Mouse (Mus musculus): Measurements from ENCODE around the gene Six5. TPM values are rescaled to one million over a fixed set of nuclear protein-coding genes. Genes with fewer than 3 reads are reported as not detected.
"Not testable (repeated sequence)": the region's sequence is repeated elsewhere in the genome, so short reads cannot be mapped to it uniquely, and the experiment has no call there.

Six5 gene
- polyA plus RNA-seq, 1 experiment from 2014 or later, result 0.24 TPM

DNA sequence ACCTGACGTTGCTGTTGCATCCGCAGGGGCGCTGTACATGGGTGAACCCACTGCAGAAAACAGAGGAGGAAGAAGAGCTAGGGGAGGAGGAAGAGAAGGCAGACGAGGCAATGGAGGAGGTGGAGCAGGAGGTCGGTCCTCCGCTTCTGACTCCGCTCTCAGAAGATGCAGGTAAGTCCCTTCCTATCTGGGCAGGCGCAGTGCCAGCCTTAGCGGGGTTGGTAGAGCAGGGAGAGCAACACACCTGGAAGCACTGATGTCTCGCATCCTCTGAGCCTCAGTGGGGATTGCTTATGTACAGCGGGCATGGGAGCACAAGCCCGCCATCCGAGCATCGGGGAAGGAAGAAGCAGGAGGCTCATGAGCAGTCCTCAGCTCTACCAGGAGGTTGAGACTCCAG, 27.3 kb upstream of the Six5 start:
- Histone ChIP-seq H3K36me3 (ENCODE audit: inconsistent target) (no peaks in the 10 kb centered on the region), H3K4me3 (ENCODE audit: inconsistent target) (no peak overlapping the region), H3K27ac (no peak overlapping the region), H3K79me2 (ENCODE audit: inconsistent target) (no peaks in the 10 kb centered on the region)
- 38% methylated on average over 14 of the region's 14 CpGs for WGBS (ENCODE audit: missing documents)

DNA sequence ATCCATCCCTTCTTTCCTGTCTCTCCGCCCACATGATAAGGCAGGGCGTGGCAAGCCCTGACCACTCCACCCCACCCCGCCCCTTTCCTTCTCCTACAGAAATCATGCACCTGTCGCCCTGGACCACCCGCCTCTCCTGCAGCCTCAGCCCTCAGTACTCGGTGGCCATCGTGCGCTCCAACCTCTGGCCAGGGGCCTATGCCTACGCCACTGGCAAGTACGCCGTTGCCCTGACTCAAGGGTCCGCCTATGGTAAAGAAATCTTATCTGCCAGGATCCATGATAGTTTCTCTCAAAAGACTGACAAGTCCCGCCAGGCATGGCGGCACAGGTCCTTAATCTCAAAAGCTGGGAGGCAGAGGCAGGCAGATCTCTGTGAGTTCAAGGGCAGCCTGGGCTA, 26.5 kb upstream of the Six5 start:
- Histone ChIP-seq H3K36me3 (ENCODE audit: inconsistent target) (no peaks in the 10 kb centered on the region), H3K79me2 (ENCODE audit: inconsistent target) (no peaks in the 10 kb centered on the region), H3K4me3 (ENCODE audit: inconsistent target) (no peak overlapping the region), H3K27ac (no peak overlapping the region)
- 65% methylated on average over 14 of the region's 14 CpGs for WGBS (ENCODE audit: missing documents)

DNA sequence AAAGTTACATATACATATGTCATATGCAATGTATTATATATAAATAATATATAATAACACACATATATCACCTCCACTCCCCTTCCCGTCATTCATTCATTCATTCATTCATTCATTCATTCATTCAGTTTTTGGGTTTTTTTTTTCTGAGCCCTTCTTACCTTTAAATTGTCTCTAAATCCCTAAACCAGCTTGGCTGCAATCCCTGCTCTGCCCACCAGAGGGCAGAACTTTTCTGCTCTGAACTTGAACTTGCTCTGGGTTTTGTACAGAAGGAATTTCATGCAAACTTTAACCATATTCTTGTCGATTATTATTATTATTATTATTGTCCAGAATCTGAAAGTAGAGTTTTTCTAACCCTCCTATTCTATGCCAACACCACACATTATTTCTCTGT, 25.7 kb upstream of the Six5 start:
- H3K79me2 ChIP-seq (ENCODE audit: inconsistent target), result no peaks in the 10 kb centered on the region
- H3K4me3 ChIP-seq (ENCODE audit: inconsistent target), result no peak overlapping the region
- WGBS (ENCODE audit: missing documents), result 0% methylated on average over 2 of the region's 2 CpGs
- H3K27ac ChIP-seq, result no peak overlapping the region
- no peaks in the 10 kb centered on the region for H3K36me3 ChIP-seq (ENCODE audit: inconsistent target)

DNA sequence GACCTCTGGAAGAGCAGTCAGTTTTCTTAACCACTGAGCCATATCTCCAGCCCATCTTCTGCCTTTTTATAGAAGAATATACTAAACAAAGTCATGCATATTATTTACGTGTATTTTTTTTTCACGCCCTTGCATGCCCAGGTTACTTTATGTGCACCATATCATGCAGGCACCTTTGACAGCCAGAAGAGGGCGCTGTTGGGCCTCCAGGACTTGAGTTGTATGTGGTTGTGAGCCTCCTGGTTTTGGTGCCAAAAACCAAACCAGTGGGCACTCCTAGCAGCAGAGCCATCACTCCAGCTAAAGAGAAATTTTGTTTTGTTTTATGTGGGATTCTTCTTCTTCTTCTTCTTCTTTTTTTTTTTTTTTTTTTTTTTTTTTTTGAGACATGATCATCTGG, 24.9 kb upstream of the Six5 start:
- no peaks in the 10 kb centered on the region for H3K79me2 ChIP-seq (ENCODE audit: inconsistent target)
- H3K27ac ChIP-seq, result no peak overlapping the region
- WGBS (ENCODE audit: missing documents), result 52% methylated on average over 3 of the region's 3 CpGs
- no peak overlapping the region for H3K4me3 ChIP-seq (ENCODE audit: inconsistent target)
- H3K36me3 ChIP-seq (ENCODE audit: inconsistent target), result no peaks in the 10 kb centered on the region

DNA sequence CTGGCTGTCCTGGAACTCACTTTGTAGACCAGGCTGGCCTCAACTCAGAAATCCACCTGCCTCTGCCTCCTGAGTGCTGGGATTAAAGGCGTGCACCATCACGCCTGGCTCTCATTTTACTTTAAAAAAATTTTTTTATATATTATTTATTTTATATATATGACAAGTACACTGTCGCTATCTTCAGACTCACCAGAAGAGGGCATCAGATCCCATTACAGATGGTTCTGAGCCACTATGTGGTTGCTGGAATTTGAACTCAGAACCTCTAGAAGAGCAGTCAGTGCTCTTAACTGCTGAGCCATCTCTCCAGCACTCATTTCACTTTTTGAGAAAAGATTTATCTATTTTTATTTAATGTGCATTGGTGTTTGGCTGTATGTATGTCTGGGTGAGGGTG, 23.4 kb upstream of the Six5 start:
- WGBS (ENCODE audit: missing documents), result 50% methylated on average over 1 of the region's 3 CpGs
- not testable (repeated sequence) for H3K4me3 ChIP-seq (ENCODE audit: inconsistent target); H3K27ac ChIP-seq

DNA sequence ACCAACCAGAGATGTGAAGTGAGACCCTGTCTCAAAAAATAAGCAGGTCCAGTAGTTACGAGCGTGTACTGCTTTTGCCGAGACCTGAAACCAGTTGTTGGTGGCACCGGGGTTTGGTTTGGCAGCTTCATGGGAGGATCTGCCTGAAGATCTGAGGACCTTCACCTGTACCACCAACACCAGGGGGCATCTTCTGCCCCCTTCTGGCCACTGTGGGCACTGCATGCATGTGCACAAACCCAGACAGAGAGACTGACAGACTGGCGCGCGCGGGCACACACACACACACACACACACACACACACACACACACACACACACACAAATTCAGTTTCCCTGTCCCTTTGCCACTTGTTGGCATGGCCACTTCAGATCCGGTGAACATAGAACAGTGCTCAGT, 20.9 kb upstream of the Six5 start:
- Histone ChIP-seq H3K4me3 (ENCODE audit: inconsistent target) (no peak overlapping the region), H3K36me3 (ENCODE audit: inconsistent target) (no peaks in the 10 kb centered on the region), H3K79me2 (ENCODE audit: inconsistent target) (no peaks in the 10 kb centered on the region), H3K27ac (no peak overlapping the region)
- 84% methylated on average over 9 of the region's 9 CpGs for WGBS (ENCODE audit: missing documents)

More for the DNA sequence above, 23.4 kb upstream of the Six5 start:
- not testable (repeated sequence) for H3K79me2 ChIP-seq (ENCODE audit: inconsistent target); H3K36me3 ChIP-seq (ENCODE audit: inconsistent target)

DNA sequence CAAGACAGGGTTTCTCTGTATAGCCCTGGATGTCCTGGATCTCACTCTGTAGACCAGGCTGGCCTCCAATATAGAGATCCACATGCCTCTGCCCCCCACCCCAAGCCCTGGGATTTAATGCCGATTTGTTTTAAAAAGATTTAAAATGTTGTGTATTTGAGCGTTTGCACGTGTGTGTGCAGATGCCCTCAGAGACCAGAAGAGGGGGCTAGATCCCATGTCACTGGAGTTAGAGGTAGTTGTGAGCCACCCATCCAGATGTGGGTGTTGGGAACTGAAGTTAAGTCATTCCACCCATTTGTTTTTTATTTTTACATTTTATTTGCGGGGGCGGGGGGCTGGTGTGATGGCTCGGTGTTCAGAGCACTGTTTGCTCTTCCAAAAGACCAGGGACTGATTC, 19.9 kb upstream of the Six5 start:
- H3K27ac ChIP-seq, result no peak overlapping the region
- H3K79me2 ChIP-seq (ENCODE audit: inconsistent target), result no peaks in the 10 kb centered on the region
- H3K36me3 ChIP-seq (ENCODE audit: inconsistent target), result no peaks in the 10 kb centered on the region
- no peak overlapping the region for H3K4me3 ChIP-seq (ENCODE audit: inconsistent target)
- 100% methylated on average over 6 of the region's 6 CpGs for WGBS (ENCODE audit: missing documents)

DNA sequence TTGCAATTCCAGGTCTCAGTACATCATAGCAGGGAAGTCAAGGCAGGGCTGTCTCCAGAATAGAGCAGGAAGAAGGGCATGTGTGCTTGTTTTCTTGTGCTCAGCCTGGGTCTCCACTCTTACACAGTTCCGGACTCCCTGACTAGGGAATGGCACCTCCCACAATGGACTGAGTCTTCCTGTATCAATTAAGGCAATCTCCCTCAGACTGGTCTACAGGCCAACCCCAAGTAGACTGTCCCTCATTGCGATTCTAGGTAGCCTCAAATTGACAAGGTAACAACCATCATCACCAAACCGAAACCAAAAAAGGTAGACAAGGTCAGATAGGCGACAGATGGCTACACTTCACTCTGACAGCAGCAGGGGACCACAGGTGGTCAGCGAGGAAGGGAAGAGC, 19.2 kb upstream of the Six5 start:
- Histone ChIP-seq H3K79me2 (ENCODE audit: inconsistent target) (no peaks in the 10 kb centered on the region), H3K4me3 (ENCODE audit: inconsistent target) (peak overlapping the region; percentile 22), H3K27ac (no peak overlapping the region), H3K36me3 (ENCODE audit: inconsistent target) (no peaks in the 10 kb centered on the region)
- WGBS (ENCODE audit: missing documents), result 61% methylated on average over 5 of the region's 5 CpGs

DNA sequence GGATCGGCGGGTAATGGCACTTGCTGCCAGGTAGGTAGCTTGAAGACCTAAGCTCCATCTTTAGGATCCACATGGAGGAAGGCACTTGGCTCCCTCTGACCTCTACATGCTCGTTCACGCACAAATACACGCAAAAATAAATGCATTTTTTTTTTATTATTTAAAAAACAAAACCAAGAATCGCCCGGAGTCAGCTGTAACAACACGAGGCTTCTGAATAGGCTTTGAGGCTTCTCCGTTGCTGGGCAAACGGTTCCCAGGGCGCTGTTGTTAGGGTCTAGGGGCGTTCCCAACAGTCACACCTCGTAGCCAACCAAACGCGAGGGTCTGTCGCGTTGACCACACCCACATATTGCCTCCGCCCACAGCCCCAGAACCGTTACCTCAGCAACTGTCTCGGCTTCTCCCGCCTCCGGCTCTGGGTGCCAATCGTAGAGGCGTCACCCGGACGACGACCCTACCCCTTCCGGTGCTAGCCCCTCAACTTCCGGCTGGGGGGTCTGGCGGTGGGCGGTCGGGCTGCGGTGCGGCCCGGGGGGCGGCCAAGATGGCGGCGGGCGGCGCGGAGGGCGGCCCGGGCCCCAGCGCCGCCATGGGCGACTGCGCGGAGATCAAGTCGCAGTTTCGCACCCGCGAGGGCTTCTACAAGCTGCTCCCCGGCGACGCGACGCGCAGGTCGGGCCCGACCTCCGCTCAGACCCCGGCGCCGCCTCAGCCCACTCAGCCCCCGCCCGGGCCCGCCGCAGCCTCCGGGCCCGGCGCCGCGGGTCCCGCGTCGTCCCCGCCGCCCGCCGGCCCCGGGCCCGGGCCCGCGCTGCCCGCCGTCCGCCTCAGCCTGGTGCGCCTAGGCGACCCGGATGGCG, 18.4 kb upstream of the Six5 start, which contains the start of gene Dmwd:
Gene Dmwd (plus strand): TSS at position 505 of the 863 bp plus-strand sequence.
- peak within 1 kb of the TSS; percentile 39 for H3K4me3 ChIP-seq (ENCODE audit: inconsistent target)
- H3K27ac ChIP-seq, result 0 out of 2 replicates have a peak within 1 kb of the TSS, but pooled peaks have one; percentile 22
- no peaks in the 10 kb centered on the region for H3K79me2 ChIP-seq (ENCODE audit: inconsistent target)
- WGBS (ENCODE audit: missing documents), result 2% methylated on average over 84 of the region's 91 CpGs
- H3K36me3 ChIP-seq (ENCODE audit: inconsistent target), result no peaks in the 10 kb centered on the region

DNA sequence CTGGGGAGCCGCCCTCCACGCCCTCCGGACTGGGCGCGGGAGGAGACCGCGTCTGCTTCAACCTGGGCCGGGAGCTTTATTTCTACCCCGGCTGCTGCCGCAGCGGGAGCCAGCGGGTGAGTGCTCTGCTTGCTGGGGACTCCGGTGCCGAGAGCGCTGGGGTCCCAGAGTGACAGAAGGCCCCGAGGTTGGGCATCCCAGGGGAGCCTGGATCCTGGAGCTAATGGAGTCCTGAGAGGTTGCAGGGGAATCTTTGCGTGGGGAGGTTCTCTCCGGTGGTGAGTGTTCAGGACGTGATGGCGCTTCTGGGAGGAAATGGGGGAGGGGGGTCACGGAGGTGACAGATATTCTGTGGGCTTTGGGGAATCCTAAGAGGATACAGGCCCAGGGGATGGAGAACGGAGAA, 17.8 kb upstream of the Six5 start:
- Histone ChIP-seq H3K79me2 (ENCODE audit: inconsistent target) (no peaks in the 10 kb centered on the region), H3K4me3 (ENCODE audit: inconsistent target) (peak overlapping the region; percentile 39), H3K36me3 (ENCODE audit: inconsistent target) (no peaks in the 10 kb centered on the region), H3K27ac (no peak overlapping the region)
- 2% methylated on average over 22 of the region's 22 CpGs for WGBS (ENCODE audit: missing documents)

DNA sequence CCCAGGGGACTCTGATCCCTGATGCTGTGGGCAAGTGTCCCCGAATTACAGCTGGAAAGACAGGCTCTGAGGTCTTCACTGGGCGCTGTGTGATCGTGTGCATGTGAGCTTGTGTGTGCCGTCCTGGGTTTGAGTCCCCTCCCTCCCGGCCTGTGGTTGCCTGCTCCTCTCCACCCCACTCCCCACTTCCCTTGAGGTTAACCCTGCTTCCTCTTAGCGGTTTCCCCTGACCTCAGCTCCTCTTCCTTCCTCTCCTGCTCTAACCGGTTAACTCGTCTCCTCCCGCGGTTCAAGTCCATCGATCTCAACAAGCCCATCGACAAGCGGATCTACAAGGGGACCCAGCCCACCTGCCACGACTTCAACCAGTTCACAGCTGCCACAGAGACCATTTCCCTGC, 16.6 kb upstream of the Six5 start:
- H3K79me2 ChIP-seq (ENCODE audit: inconsistent target), result no peaks in the 10 kb centered on the region
- WGBS (ENCODE audit: missing documents), result under 1% methylated on average over 14 of the region's 14 CpGs
- peak overlapping the region; percentile 39; the same call in 1 of the 2 replicates for H3K4me3 ChIP-seq (ENCODE audit: inconsistent target)
- H3K36me3 ChIP-seq (ENCODE audit: inconsistent target), result no peaks in the 10 kb centered on the region
- H3K27ac ChIP-seq, result peak overlapping the region; percentile 22; the same call in 1 of the 2 replicates

DNA sequence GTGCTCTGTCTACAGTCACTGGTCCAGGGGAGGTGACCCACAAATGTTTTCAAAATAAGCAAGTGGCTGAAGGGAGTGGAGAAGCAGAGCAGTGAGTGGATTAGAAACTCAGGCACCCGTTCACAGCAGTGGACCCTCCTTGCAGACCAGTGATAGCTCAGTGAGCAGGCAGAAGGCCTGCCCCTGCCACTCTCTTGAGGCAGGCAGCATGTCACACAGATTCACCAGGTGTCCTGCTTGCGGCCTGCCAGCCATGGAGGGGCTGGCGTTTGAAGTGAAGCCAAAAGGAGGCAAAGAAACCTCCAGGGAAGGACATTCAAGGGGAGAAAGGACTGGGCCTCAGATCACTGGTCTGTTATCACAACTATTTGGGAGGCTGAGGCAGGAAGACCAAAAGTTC, 15.7 kb upstream of the Six5 start:
- no peak overlapping the region for H3K27ac ChIP-seq
- H3K4me3 ChIP-seq (ENCODE audit: inconsistent target), result no peak overlapping the region
- no peaks in the 10 kb centered on the region for H3K79me2 ChIP-seq (ENCODE audit: inconsistent target)
- H3K36me3 ChIP-seq (ENCODE audit: inconsistent target), result no peaks in the 10 kb centered on the region
- 93% methylated on average over 3 of the region's 3 CpGs for WGBS (ENCODE audit: missing documents)

DNA sequence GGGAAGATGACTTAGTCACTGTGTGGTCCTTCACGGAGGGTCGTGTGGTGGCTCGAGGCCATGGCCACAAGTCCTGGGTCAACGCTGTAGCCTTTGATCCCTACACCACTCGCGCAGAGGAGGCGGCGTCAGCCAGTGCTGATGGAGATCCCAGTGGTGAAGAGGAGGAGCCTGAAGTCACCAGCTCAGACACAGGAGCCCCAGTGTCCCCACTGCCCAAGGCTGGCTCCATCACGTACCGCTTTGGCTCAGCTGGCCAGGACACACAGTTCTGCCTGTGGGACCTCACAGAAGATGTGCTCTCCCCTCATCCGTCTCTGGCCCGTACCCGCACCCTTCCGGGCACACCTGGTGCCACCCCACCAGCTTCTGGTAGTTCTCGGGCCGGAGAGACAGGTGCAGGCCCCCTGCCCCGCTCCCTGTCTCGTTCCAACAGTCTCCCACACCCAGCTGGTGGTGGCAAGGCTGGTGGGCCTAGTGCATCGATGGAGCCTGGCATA, 13.9 kb upstream of the Six5 start:
- no peak overlapping the region for H3K4me3 ChIP-seq (ENCODE audit: inconsistent target)
- no peaks in the 10 kb centered on the region for H3K36me3 ChIP-seq (ENCODE audit: inconsistent target)
- 91% methylated on average over 16 of the region's 19 CpGs for WGBS (ENCODE audit: missing documents)
- no peak overlapping the region for H3K27ac ChIP-seq
- no peaks in the 10 kb centered on the region for H3K79me2 ChIP-seq (ENCODE audit: inconsistent target)

DNA sequence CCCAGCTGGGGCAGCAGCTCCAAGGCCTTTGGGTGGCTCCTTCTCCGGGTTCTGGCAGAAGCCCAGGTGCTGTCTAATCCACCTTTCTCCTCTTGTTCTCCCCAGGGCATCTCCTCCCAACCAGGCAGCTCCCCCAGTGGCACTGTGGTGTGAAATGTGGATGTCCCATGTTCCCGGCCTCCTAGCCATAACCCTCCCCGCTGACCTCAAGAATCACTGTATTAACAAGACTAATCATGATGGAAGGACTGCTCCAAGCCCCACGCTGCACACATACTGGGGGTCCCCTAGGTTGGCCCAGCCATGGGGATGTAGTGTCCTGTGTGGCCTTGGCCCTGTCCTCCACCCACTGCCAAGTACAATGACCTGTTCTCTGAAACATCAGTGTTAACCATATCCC, 12.2 kb upstream of the Six5 start:
- no peaks in the 10 kb centered on the region for H3K36me3 ChIP-seq (ENCODE audit: inconsistent target)
- H3K79me2 ChIP-seq (ENCODE audit: inconsistent target), result no peaks in the 10 kb centered on the region
- H3K4me3 ChIP-seq (ENCODE audit: inconsistent target), result no peak overlapping the region
- WGBS (ENCODE audit: missing documents), result 95% methylated on average over 4 of the region's 4 CpGs
- no peak overlapping the region for H3K27ac ChIP-seq

DNA sequence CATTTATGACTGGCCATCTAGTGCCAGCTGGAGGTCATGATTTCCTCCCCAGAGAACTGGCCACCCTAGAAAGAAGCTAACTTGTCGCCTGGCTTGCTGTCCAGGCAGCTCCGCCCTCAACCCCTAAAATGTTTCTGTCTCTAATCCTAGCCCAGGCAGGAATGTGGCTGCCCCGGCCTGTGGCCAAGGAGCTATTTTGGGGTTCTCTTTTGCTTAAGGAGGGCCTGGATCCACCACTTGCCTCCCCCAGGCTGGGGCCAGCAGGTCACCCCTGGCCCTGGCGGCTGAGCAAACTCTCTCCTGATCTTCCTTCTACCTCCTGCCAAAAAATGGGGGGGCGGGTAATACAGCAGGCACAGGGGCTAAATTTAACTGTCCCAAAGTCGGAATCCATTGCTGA, 11.3 kb upstream of the Six5 start:
- H3K4me3 ChIP-seq (ENCODE audit: inconsistent target), result no peak overlapping the region
- 80% methylated on average over 6 of the region's 6 CpGs for WGBS (ENCODE audit: missing documents)
- no peaks in the 10 kb centered on the region for H3K79me2 ChIP-seq (ENCODE audit: inconsistent target)
- no peak overlapping the region for H3K27ac ChIP-seq
- H3K36me3 ChIP-seq (ENCODE audit: inconsistent target), result no peaks in the 10 kb centered on the region
